Mouse (Mus musculus): ENCODE data around the gene Psmd14.

The Psmd14 gene

GRCm38 (mm10) chr2:61760044-61760443 lies 48.5 kb downstream of the Psmd14 start:
- DNase-seq (ENCODE audit: low read depth, low spot score) = no peak

- DNase-seq (ENCODE audit: low read depth, low spot score) = no peak
Observed at GRCm38 (mm10) chr2:61764470-61765105, 53.1 kb downstream of the Psmd14 start.

- DNase-seq (ENCODE audit: low read depth, low spot score) = no peak
Observed at GRCm38 (mm10) chr2:61765526-61765925, 54.0 kb downstream of the Psmd14 start.

- DNase-seq (ENCODE audit: low read depth, low spot score) = no peak
Observed at GRCm38 (mm10) chr2:61780794-61781193, 69.3 kb downstream of the Psmd14 start.

GRCm38 (mm10) chr2:61794960-61795359 lies 83.5 kb downstream of the Psmd14 start:
- DNase-seq (ENCODE audit: low read depth, low spot score) = no peak

GRCm38 (mm10) chr2:61798048-61798447 lies 86.6 kb downstream of the Psmd14 start:
- no peak for DNase-seq (ENCODE audit: low read depth, low spot score)

GRCm38 (mm10) chr2:61802656-61803251 lies 91.3 kb downstream of the Psmd14 start, which contains the start of gene Tbr1:
Gene Tbr1 (plus strand): TSS chr2:61802930.
- DNase-seq (ENCODE audit: low read depth, low spot score) = no peak

GRCm38 (mm10) chr2:61803443-61804367 lies 92.2 kb downstream of the Psmd14 start:
- DNase-seq (ENCODE audit: low read depth, low spot score) = peak; percentile 50

GRCm38 (mm10) chr2:61804382-61804840 lies 92.9 kb downstream of the Psmd14 start:
- no peak for DNase-seq (ENCODE audit: low read depth, low spot score)

GRCm38 (mm10) chr2:61804841-61805540 lies 93.5 kb downstream of the Psmd14 start:
- DNase-seq (ENCODE audit: low read depth, low spot score) = no peak

- peak; percentile 38 for DNase-seq (ENCODE audit: low read depth, low spot score)
Observed at GRCm38 (mm10) chr2:61805541-61806345, 94.2 kb downstream of the Psmd14 start.

GRCm38 (mm10) chr2:61806346-61806825 lies 94.9 kb downstream of the Psmd14 start:
- DNase-seq (ENCODE audit: low read depth, low spot score) = no peak

GRCm38 (mm10) chr2:61807151-61807550 lies 95.7 kb downstream of the Psmd14 start:
- peak; percentile 37 for DNase-seq (ENCODE audit: low read depth, low spot score)

GRCm38 (mm10) chr2:61807781-61808180 lies 96.3 kb downstream of the Psmd14 start:
- DNase-seq (ENCODE audit: low read depth, low spot score) = no peak

GRCm38 (mm10) chr2:61808776-61809175 lies 97.3 kb downstream of the Psmd14 start:
- no peak for DNase-seq (ENCODE audit: low read depth, low spot score)

- DNase-seq (ENCODE audit: low read depth, low spot score) = no peak
Observed at GRCm38 (mm10) chr2:61809381-61809780, 97.9 kb downstream of the Psmd14 start.

- no peak for DNase-seq (ENCODE audit: low read depth, low spot score)
Observed at GRCm38 (mm10) chr2:61810751-61811150, 99.3 kb downstream of the Psmd14 start.

GRCm38 (mm10) chr2:61811163-61811506 lies 99.6 kb downstream of the Psmd14 start:
- DNase-seq (ENCODE audit: low read depth, low spot score) = no peak

- peak; percentile 58 for DNase-seq (ENCODE audit: low read depth, low spot score)
Observed at GRCm38 (mm10) chr2:61811507-61812421, 100.3 kb downstream of the Psmd14 start.

GRCm38 (mm10) chr2:61812536-61812935 lies 101.0 kb downstream of the Psmd14 start:
- no peak for DNase-seq (ENCODE audit: low read depth, low spot score)

Data from CD4-positive, CD25-positive, alpha-beta regulatory T cell, adult 2 months (primary cell).